Mouse (Mus musculus) kidney, adult 2 months (tissue): ENCODE measurements at regions not wholly inside any gene's neighbourhood (a gene's known extent, or its start where the extent isn't known, plus 50 kb on each side); places are given as distances from the start of the nearest gene placed in this dataset.

Experiments used
- DNase-seq: peaks from one replicate; pipeline ENCODE4 v3.0.0; 2021
- H3K27ac ChIP-seq: fragments of 200-500 bp; 2 replicates; pipeline ENCODE4 v1.5.1; 2012; ENCODE audit warnings: low read depth, low read length, control low read depth, inconsistent platforms; ENCODE audit not compliant: insufficient read depth
- H3K27me3 ChIP-seq: fragments of 200-500 bp; replicated peaks from 2 replicates; pipeline ENCODE4 v1.6.1; 2012; ENCODE audit warnings: mild to moderate bottlenecking, moderate library complexity, low read length, inconsistent platforms; ENCODE audit not compliant: control insufficient read depth, insufficient read depth
- H3K36me3 ChIP-seq: fragments of 200-500 bp; 2 replicates; pipeline ENCODE4 v1.6.1; 2012; ENCODE audit warnings: mild to moderate bottlenecking, moderate library complexity, low read length, inconsistent platforms; ENCODE audit not compliant: control insufficient read depth, insufficient read depth
- H3K4me1 ChIP-seq: fragments of 200-500 bp; 2 replicates; pipeline ENCODE4 v1.6.1; 2011; ENCODE audit warnings: low read length; ENCODE audit not compliant: control insufficient read depth, insufficient read depth
- H3K4me3 ChIP-seq: fragments of 200-500 bp; 2 replicates; pipeline ENCODE4 v1.5.1; 2011; ENCODE audit warnings: mild to moderate bottlenecking, low read depth, low read length, control low read depth; ENCODE audit not compliant: insufficient read depth
- CTCF ChIP-seq: fragments of 200-500 bp; conservative IDR thresholded peaks from 2 replicates; pipeline ENCODE4 v1.5.1; 2011; ENCODE audit warnings: low read depth, mild to moderate bottlenecking, control low read depth, low read length, moderate library complexity, mixed read lengths; ENCODE audit not compliant: insufficient read depth, insufficient read length
- POLR2A ChIP-seq: fragments of 200-500 bp; IDR thresholded peaks from one replicate; pipeline ENCODE4 v1.6.1; 2011; ENCODE audit warnings: low read depth, low read length, control low read depth
- WGBS: fragments of 180-500 bp; shearing (Covaris S2); methylation state at CpG from one replicate; pipeline ENCODE4 v1.1.7; 2018; 5-methylcytosine and 5-hydroxymethylcytosine counted together

DNA sequence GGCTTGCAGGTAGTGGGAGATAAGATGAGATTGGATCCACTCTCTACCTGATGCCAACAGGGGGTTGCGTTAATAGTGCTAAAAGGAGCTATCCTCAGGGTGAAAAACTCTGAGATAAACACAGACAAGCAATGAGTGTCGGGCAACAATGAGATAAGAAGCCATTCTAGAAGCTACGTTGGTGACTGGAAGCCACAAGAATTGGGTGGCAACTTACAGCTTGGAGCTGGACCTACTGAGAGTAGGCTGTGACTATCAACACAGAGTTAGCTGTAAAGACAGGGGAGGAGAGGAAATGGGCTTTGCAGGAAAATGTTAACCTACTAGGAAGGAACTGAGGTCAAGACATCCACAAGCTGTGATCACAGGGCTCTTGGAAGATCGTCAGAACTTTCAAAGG is 388.9 kb upstream of the Hnrnpa3 start:
- TF ChIP-seq CTCF: no peak
- no peak for TF ChIP-seq POLR2A
- DNase-seq: no peak
- H3K4me3 ChIP-seq: no peak overlapping the region
- no peaks in the 10 kb centered on the region for H3K36me3 ChIP-seq
- no peak overlapping the region for H3K27ac ChIP-seq
- H3K27me3 ChIP-seq: no peaks in the 10 kb centered on the region
- 75% methylated on average over 4 of the region's 4 CpGs for WGBS
- H3K4me1 ChIP-seq: no peaks in the 10 kb centered on the region

- TF ChIP-seq POLR2A: no peak
- no peak for TF ChIP-seq CTCF
- DNase-seq: no peak
- no peaks in the 10 kb centered on the region for H3K27me3 ChIP-seq
- H3K4me3 ChIP-seq: no peak overlapping the region
- 73% methylated on average over 1 of the region's 1 CpGs for WGBS
- no peak overlapping the region for H3K27ac ChIP-seq
- H3K36me3 ChIP-seq: no peaks in the 10 kb centered on the region
- H3K4me1 ChIP-seq: no peaks in the 10 kb centered on the region
These were observed 371.2 kb upstream of the Hnrnpa3 start for GRCm38 (mm10) chr2:75287900-75288299.

GRCm38 (mm10) chr2:75291674-75292073 is 367.4 kb upstream of the Hnrnpa3 start:
- Histone ChIP-seq H3K36me3 (no peaks in the 10 kb centered on the region), H3K27ac (no peak overlapping the region), H3K4me3 (no peak overlapping the region), H3K27me3 (no peaks in the 10 kb centered on the region), H3K4me1 (no peaks in the 10 kb centered on the region)
- 94% methylated on average over 2 of the region's 2 CpGs for WGBS
- DNase-seq: no peak
- TF ChIP-seq CTCF: no peak
- TF ChIP-seq POLR2A: no peak

- no peak for TF ChIP-seq CTCF
- TF ChIP-seq POLR2A: no peak
- H3K27me3 ChIP-seq: no peaks in the 10 kb centered on the region; the same call in 1 of the 2 replicates
- DNase-seq: peak; percentile 81
- H3K36me3 ChIP-seq: no peaks in the 10 kb centered on the region
- peaks cover 13% of the 10 kb centered on the region for H3K4me1 ChIP-seq
- WGBS: 57% methylated on average over 3 of the region's 3 CpGs
- no peak overlapping the region for H3K4me3 ChIP-seq
- peak overlapping the region; percentile 64 for H3K27ac ChIP-seq
These were observed 352.2 kb upstream of the Hnrnpa3 start for GRCm38 (mm10) chr2:75306821-75307220.

DNA sequence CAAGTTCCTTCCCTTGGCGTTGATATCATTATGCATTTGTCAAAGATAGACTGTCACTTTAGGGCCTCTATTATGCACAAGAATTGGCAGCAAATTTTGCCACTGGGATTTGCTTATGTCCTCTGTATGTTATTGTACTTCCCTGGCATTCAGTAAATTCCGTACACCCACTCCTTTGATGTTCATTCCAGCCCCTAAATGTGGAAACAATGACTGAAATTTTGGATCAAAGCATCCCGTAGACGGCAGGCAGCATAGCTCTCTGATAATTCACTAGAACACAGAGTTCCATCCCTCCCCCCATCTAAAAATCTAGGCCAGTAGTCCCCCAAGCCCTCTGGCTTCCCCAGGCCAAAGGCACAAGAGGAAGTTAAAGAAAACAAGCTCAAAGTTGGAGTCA is 347.9 kb upstream of the Hnrnpa3 start:
- TF ChIP-seq POLR2A (no peak), CTCF (no peak)
- Histone ChIP-seq H3K4me1 (peaks cover 6% of the 10 kb centered on the region), H3K27me3 (no peaks in the 10 kb centered on the region; the same call in 1 of the 2 replicates), H3K27ac (no peak overlapping the region), H3K4me3 (no peak overlapping the region), H3K36me3 (no peaks in the 10 kb centered on the region)
- WGBS: 70% methylated on average over 4 of the region's 4 CpGs
- no peak for DNase-seq

- peak; percentile 51 for DNase-seq
- WGBS: 12% methylated on average over 7 of the region's 7 CpGs
- TF ChIP-seq POLR2A: no peak
- TF ChIP-seq CTCF: peak; percentile 46
- H3K27ac ChIP-seq: no peak overlapping the region
- H3K27me3 ChIP-seq: no peaks in the 10 kb centered on the region; the same call in 1 of the 2 replicates
- H3K4me3 ChIP-seq: no peak overlapping the region
- H3K36me3 ChIP-seq: no peaks in the 10 kb centered on the region
- H3K4me1 ChIP-seq: no peaks in the 10 kb centered on the region
These were observed 346.8 kb upstream of the Hnrnpa3 start for GRCm38 (mm10) chr2:75312246-75312645.

DNA sequence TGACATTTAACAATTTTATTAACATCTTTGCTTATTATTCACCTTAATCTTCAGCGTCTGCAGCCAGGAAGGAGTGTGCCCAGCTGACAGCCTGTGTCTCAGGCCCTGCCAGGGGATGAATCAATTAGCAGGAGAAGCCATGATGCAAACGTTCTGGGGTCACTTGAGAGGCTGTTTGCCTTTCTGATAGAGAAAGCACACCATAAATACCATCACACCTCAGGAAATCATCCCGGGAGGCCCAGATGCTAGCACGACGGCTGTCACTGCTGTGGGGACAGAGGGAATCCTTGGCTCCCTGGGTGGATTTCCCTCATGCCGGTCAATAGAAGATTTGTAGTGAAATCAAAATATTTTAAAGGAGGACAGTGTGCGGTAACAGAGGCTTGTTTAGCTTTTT is 343.7 kb upstream of the Hnrnpa3 start:
- Histone ChIP-seq H3K4me3 (no peak overlapping the region), H3K27me3 (no peaks in the 10 kb centered on the region; the same call in 1 of the 2 replicates), H3K36me3 (no peaks in the 10 kb centered on the region), H3K27ac (no peak overlapping the region), H3K4me1 (no peaks in the 10 kb centered on the region)
- DNase-seq: no peak
- TF ChIP-seq CTCF: no peak
- TF ChIP-seq POLR2A: no peak
- WGBS: 52% methylated on average over 7 of the region's 7 CpGs
